17 mouse cellular contexts compared by ENCODE assay signal in the genomic region with DNA sequence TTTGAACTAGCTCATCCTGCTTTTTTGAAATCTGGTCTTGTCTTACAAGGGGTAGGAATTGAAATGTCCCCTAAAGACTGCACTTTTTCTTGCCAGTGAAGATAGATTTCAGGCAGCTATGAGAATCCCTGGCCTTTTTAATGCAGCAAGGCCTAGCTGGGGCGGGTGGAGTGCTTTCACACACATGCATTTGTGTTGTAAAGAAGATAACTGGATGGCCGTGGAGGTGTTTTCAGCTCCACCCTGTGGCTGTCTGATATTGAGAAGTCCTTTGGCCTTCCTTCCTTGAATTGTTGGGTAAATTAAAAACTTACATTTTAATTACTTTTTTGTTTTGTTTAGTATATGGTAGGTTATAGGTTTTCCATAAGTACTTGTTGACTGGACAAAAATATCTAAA. TPM values are rescaled to one million over a fixed set of nuclear protein-coding genes. Genes with fewer than 3 reads are reported as not detected.
DNase-seq lines count a peak whose midpoint lies in the region; ATAC-seq and TF ChIP-seq lines count a peak whose summit lies in the region.
"Had no signal": no experiment of that assay in that cellular context is flagged by ENCODE, and none has a peak within 500 bp of the region (broad histone marks: within the 10 kb centered on the region; RNA-seq: fewer than 3 reads in every experiment).

No protein-coding gene starts in this region.

- intact Hi-C loops in heart, adult 2 months (cut with DNase I) = no loop called here
- intact Hi-C loops in left cerebral cortex, postnatal 36 days (cut with DNase I) = no loop called here

- no peaks in the 10 kb centered on the region; the same call in 1 of the 2 replicates for H3K36me3 ChIP-seq in heart, adult 2 months (ENCODE audit: control insufficient read depth, insufficient read depth, low read length)
- peaks cover 59% of the 10 kb centered on the region for H3K36me3 ChIP-seq in liver, embryonic 12.5 days
- H3K36me3 ChIP-seq: neural tube, embryonic 12.5 days had no signal

- no peak for TF ChIP-seq POLR2A in heart, adult 2 months (IDR thresholded peaks at IDR 0.05; ENCODE audit: insufficient read depth, low read depth, low read length)

- DNase-seq in heart, adult 2 months = no peak
- DNase-seq in heart, postnatal 4 days = no peak
- peak; percentile 8 for DNase-seq in T-cell, adult 2 months (ENCODE audit: low spot score)
- DNase-seq in naive thymus-derived CD4-positive, alpha-beta T cell, adult 2 months (ENCODE audit: low read depth) = peak; percentile 41
- no peak for DNase-seq in left cerebral cortex, postnatal 36 days (ENCODE audit: low spot score in 2 of 2)
- DNase-seq in right cerebral cortex, postnatal 36 days (ENCODE audit: low spot score in 2 of 2) = no peak
- DNase-seq: cerebellum, adult 11 months; cerebellum, postnatal 25 days; kidney, adult 11 months; lung, postnatal 14 days; thymus, postnatal 36 days had no signal

- no peaks in the 10 kb centered on the region for H3K79me2 ChIP-seq in heart, adult 2 months (replicated peaks; ENCODE audit: control insufficient read depth, insufficient read depth, low read length)

- peak; percentile 26; the same call in 1 of the 2 replicates for TF ChIP-seq CTCF in heart, adult 2 months (IDR thresholded peaks at IDR 0.05)

- ATAC-seq in liver, embryonic 12.5 days = peak; percentile 72
- ATAC-seq: forebrain, embryonic 16.5 days had no signal

- no peaks in the 10 kb centered on the region for H3K9me3 ChIP-seq in liver, embryonic 12.5 days (replicated peaks)
- H3K9me3 ChIP-seq: hindbrain, embryonic 15.5 days; midbrain, embryonic 10.5 days; neural tube, embryonic 12.5 days had no signal

- TF ChIP-seq EP300 in heart, adult 2 months (IDR thresholded peaks at IDR 0.05; ENCODE audit: insufficient read depth, low read depth, low read length) = no peak

- H3K27me3 ChIP-seq in heart, adult 2 months (ENCODE audit: control insufficient read depth, insufficient read depth, low read length) = no peaks in the 10 kb centered on the region
- no peaks in the 10 kb centered on the region for H3K27me3 ChIP-seq in liver, embryonic 12.5 days (replicated peaks)
- H3K27me3 ChIP-seq: hindbrain, embryonic 15.5 days had no signal

- peak overlapping the region; percentile 26; the same call in 1 of the 2 replicates for H3K27ac ChIP-seq in heart, adult 2 months
- peak overlapping the region; percentile 77 for H3K27ac ChIP-seq in liver, embryonic 12.5 days
- H3K27ac ChIP-seq: hindbrain, embryonic 15.5 days; kidney, postnatal 0 days; midbrain, embryonic 10.5 days; neural tube, embryonic 12.5 days had no signal

- H3K9ac ChIP-seq in heart, adult 2 months (ENCODE audit: low read depth, low read length) = no peak overlapping the region
- peak overlapping the region; percentile 44; the same call in 1 of the 2 replicates for H3K9ac ChIP-seq in liver, embryonic 12.5 days
- H3K9ac ChIP-seq: hindbrain, embryonic 15.5 days; neural tube, embryonic 12.5 days had no signal

- H3K4me2 ChIP-seq in liver, embryonic 12.5 days = peak overlapping the region; percentile 94
- H3K4me2 ChIP-seq: hindbrain, embryonic 15.5 days; neural tube, embryonic 12.5 days had no signal

- H3K4me3 ChIP-seq in heart, adult 2 months = no peak overlapping the region
- no peak overlapping the region for H3K4me3 ChIP-seq in liver, embryonic 12.5 days
- H3K4me3 ChIP-seq: hindbrain, embryonic 15.5 days; midbrain, embryonic 10.5 days; neural tube, embryonic 12.5 days had no signal

- peaks cover 1% of the 10 kb centered on the region for H3K4me1 ChIP-seq in heart, adult 2 months (ENCODE audit: control insufficient read depth, insufficient read depth, low read length)
- peaks cover 59% of the 10 kb centered on the region for H3K4me1 ChIP-seq in liver, embryonic 12.5 days

- 45% methylated on average over 2 of the region's 2 CpGs for WGBS in heart, adult 2 months
- WGBS in liver, embryonic 12.5 days (ENCODE audit: insufficient replicate concordance) = 19% methylated on average over 2 of the region's 2 CpGs

RNA-seq across cellular contexts. Expression of a gene that starts 5.4 kb away (rescaled TPM):
- 100 to 1,000 TPM; 142 to 170 TPM for total RNA-seq in heart, adult 2 months (2021)
- polyA plus RNA-seq in heart, adult 2 months (2012; rRNA removed) = 28.9 and 62.2 TPM in 2 replicates
- 100 to 1,000 TPM; 129 to 138 TPM for total RNA-seq in heart, postnatal 4 days (2021)
- polyA plus RNA-seq in liver, embryonic 12.5 days (2016; fragmentation: Nextera tagmentation; extraction: Ambion mirVana) = 70.0 and 70.5 TPM in 2 replicates
- total RNA-seq in left cerebral cortex, postnatal 36 days (2021) = 10 to 100 TPM; 45.1 to 49.7 TPM

Comparison
In these comparisons a context has a peak if more than half of its experiments do, and no peak if none do; other contexts are left out.
1. DNase-seq: peak in T-cell, adult 2 months (single experiment) and naive thymus-derived CD4-positive, alpha-beta T cell, adult 2 months (single experiment); none in heart, adult 2 months (0 of 2), heart, postnatal 4 days (single experiment), left cerebral cortex, postnatal 36 days (0 of 2) and right cerebral cortex, postnatal 36 days (0 of 2).